Mouse (Mus musculus): ENCODE measurements around the gene Lypd1. TPM values are rescaled to one million over a fixed set of nuclear protein-coding genes. Genes with fewer than 3 reads are reported as not detected.

Lypd1 gene
- not detected for total RNA-seq (2023)

GRCm38 (mm10) chr1:125912601-125913600 is at the start of gene Lypd1:
Gene Lypd1, minus strand, starts transcription at chr1:125913101.

Other genes with a start within 250 kb of the Lypd1 start
- not detected for gene Gpr39, start 236.1 kb downstream of the Lypd1 start, total RNA-seq (2023)

Data from CD4-positive naive resting alpha-beta T cell, adult 57 days (primary cell).